Mouse (Mus musculus): ENCODE results near the gene Adamts18.

DNA sequence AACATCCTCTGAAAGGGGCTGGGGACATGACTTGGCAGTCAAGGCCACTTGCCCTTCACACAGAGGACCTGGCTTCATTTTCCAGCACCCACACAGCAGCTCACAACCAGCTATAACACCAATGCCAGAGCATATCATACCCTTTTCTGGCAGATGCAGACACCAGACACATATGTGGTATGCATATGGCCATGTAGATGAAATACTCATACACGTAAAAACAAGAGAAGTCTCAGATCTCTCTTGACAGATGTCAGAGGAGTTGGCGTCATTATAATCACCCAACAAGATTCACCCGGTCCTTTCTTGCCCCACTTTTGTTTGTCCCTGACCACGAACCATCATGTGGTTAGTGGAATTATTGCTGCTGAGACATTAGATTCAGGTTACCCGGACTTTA, 47.0 kb downstream of the Adamts18 start:
- TF ChIP-seq CTCF (IDR thresholded peaks at IDR 0.05; ENCODE audit: low read depth) (no peak), EP300 (IDR thresholded peaks at IDR 0.05; ENCODE audit: low read depth) (no peak)

Measured in heart, postnatal 0 days (tissue).